Mouse (Mus musculus): Measurements from ENCODE around the gene Ptgdr2.

Ptgdr2 gene

DNA sequence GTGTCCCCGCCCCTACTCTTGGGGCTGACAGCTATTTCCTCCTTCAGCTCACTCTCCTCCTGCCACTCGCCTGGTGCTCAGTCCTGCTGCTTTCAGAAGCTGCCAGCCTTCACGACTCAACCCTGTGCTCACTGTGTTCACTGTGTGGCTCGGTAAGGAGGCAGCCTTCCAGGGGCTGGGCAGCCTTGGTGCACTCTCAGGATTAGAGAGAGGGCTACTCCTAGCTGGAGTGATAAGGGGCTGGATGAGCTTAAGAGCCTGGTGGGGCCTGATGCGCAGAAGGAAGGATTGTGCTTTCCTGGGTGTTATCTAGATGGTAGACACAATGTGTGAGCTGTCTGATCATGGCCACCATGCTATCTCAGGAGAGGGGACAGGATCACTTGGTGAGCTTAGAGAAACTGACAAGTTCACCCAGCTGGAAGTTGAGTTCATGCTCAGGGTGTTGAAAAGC lies at the start of gene Ptgdr2:
TSS of gene Ptgdr2 (plus strand) at position 51 of the 454 bp plus-strand sequence.
- DNase-seq: no peak

- peak; percentile 59 for DNase-seq
These were observed 44.8 kb upstream of the Ptgdr2 start for GRCm38 (mm10) chr19:10892201-10892600.

DNA sequence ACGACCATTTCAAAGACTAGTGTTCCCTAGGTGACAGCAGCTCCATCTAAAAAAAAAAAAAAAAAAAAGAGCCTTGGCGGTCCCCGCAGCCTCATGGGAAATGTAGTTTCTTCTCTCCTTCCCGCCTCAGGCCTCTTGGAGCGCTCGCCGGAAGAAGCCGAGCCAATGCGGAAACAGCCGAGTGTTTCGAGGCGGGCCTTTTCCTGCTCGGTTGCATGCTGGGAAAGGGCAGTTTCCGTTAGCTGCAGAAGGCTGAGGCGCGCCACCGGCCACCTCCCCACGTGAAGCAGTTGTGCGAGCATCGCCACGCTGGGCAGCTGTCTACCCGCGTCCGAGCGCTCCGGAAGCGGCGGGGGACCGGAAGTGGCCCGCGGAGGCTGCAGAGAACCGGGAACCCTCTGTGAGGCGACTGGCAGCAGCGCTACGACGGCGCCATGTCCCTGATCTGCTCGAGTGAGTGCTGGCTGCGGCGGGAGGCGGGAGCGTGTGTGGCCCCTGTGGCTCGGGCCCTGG lies 41.9 kb upstream of the Ptgdr2 start, which contains the start of gene Prpf19:
TSS of gene Prpf19 (plus strand) at position 216 of the 513 bp plus-strand sequence.
- DNase-seq: peak; percentile 98

DNA sequence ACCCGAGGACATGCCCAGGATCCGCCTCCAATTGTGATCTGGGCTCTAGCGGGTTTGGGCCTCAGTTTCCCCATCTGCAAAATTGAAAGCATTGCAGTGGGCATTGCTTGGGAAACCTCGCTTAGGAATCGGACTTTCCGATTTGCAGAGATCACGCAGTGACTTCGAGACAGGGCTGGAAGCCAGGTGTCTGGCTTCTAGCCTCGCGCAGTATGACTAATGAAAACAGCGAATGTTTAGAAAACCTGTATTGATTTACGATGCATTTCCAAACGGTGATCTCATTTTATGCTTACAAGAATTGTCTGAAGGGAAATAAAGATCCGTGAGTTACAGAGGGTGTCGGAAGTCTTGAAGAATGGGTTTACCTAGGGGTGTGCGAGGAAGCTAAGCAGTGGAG lies 41.3 kb upstream of the Ptgdr2 start:
- no peak for DNase-seq

DNA sequence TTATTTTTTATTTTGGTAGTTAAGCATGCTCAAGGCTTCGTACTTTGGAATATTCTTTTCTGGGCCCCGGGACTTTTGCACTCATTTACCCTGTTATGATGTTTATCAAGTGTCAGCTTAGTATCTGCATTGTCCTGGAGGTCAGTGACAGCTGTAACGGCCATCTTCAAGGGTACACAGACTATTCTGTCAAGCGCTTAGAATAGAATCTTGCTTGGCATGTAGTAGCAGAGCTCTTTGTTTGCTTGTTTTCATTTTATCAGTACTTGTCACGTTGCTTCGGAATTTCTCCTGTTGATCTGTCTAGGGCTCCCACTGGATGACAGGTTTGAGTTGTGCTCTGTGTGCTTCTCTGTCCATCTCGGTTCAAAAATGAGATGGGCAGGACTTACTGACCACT lies 40.1 kb upstream of the Ptgdr2 start:
- DNase-seq: no peak

- DNase-seq: no peak
These were observed 39.5 kb upstream of the Ptgdr2 start for GRCm38 (mm10) chr19:10897491-10897890.

- DNase-seq: no peak
These were observed 36.6 kb upstream of the Ptgdr2 start for GRCm38 (mm10) chr19:10900315-10900714.

GRCm38 (mm10) chr19:10901046-10901445 lies 35.9 kb upstream of the Ptgdr2 start:
- DNase-seq: no peak

GRCm38 (mm10) chr19:10904512-10904911 lies 32.4 kb upstream of the Ptgdr2 start:
- no peak for DNase-seq

DNA sequence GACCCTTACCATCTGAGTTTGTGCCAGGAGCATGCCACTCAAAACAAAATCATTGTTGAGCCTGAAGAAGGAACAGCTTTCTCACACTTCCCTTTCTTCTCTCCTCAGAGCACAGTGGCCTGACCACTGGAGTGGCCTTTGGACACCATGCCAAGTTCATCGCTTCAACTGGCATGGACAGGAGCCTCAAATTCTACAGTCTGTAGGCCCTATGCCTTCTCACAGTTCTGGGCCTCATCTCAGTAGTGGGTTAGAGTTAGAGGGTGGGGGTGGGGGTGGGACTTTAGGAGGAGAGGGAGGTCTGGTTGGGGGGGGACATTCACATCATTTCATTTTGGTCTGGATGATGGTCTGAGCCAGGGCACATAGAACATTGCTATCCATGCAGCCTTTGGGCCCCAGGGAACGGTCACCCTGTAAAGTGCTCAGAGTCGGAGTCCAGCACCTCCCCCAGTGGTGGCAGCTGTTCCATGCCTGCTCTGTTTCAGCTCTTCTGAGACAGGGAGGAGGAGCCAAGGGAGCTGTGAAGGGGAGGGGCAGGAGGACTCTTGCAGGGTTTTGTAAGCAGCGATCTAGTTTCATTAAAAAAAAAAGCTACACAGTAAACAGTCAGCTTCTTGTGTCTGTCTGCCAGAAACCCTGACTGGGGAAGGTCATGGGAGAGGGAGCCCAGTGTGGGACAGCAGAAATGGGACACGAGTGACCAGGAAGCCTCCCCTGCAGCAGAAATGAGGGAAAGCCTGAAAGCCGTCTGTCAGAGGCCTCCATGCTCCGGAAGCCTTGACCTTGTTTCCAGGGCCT lies 31.8 kb upstream of the Ptgdr2 start:
- DNase-seq: peak; percentile 87

DNA sequence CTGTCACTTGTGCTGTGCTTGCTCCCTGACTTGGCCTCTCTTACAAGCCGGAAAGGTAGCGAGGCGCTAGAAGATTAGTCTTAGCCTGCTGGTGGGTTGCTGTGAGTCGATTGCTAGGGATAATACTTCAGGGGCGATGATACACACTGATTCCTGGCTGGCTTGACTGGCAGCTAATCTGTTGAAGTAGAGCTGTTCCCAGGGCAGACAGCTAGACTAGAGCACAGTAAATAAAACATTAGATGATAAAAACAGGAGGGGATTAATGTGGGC lies 31.3 kb upstream of the Ptgdr2 start:
- DNase-seq: no peak

DNA sequence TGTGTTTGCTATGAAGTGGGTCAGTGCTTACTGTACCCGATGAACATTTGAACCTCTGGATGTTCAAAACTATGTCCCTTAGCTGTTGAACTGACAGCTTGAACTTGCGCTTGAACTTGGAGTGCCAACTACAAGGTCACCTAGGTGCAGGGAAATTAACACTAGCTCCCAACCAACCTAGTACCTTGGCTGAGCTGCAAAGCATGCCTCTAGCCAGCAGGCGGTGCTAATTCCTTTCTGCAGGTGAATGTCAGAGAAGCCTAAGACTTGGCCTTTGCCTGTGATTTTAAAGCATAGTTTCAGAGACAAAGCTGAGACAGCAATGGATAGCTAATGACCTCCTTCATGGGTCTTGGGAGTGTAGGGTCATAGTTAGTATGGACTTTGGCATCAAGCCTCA lies 29.1 kb upstream of the Ptgdr2 start:
- DNase-seq: peak; percentile 75

GRCm38 (mm10) chr19:10909087-10909721 lies 27.8 kb upstream of the Ptgdr2 start:
- DNase-seq: peak; percentile 22

- DNase-seq: peak; percentile 21
These were observed 22.7 kb upstream of the Ptgdr2 start for GRCm38 (mm10) chr19:10914291-10914690.

DNA sequence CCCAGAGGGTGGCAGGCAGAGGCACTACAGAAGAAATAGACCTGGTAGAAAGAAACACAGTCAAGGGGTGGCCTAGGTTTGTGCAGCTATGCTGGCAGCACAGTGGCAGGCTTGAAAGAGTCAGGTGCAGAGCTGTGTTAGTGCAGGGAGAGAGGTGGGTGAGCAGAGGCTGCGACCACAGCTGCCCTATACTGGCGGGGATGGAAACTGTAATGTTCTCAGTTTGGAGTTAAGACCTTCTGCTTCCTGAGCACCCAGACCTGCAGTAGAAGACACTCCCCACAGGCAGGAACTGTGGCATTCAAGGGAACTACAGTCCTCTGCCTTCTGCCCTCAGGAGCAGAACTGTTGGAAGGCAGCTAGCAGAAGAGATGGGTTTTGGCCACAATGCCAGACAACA lies 22.1 kb upstream of the Ptgdr2 start:
- DNase-seq: no peak

DNA sequence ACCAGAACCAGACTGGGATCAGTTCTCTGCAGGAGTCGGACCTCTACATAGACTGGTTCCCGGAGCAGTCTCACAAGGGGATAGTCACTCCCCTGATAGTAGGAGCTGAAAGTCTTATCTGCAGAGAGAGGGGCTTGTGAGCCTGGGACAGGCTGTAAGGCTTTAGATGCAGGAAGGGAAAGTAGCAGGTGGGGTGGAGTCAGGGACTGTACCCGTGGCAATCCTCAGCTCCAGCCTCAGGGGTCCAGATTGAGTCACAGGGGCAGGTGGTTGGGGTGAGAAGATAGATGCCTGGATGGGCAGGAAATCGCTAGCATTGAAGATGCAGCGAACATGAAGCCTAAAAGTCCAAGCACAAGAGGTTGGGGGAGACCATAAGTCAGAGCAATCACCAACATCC lies 20.5 kb upstream of the Ptgdr2 start:
- DNase-seq: no peak

DNA sequence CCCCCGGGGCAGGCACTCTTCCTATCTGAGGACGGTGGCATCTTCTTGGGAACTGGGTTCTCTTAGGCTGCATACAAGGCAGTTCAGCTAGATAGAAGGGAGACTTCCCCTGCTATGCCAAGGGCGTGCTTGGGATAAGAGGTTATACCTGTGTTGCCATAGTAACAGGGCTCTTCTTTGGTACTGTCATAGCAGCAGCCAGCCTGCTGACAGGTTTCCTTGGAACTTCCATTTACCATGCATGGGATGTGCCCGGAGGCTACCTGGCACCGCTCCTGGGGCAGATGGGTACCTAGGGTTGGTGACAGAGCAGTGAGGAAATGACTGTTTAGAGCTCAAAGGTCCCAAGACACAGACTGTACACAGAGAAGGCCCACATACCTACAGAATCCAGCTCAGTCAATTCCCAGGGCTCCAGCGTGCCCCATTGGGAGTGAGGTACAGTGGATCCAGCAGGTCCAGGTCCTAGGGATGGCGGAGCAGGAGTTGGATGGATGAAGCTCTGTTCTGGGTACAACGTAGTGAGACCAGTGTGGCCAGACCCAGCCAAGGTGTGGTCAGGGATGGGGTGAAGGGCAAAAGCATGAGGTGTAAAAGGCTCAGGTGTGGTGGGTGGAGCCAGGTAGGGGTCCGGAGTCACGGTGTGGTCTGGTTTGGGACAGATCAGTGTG lies 18.5 kb upstream of the Ptgdr2 start:
- DNase-seq: no peak

DNA sequence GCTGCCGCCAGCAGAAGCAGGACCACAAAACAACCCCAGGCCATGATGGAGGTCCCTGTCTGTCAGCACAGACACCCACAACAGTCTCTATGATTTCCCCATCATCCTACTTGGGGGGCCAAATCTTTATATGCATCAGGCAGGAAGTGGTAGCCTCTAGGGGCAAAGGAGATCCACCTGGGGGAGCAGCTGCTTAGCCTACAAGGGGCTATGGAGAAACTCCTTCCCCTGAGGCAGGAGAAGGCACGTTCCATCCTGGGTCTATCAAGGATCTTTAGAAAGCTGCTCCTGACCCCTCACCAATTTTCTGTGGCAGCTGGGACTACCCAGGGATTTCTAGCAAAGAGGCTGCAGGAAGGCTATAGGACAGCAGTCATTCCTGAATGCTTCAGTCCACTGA lies 16.4 kb upstream of the Ptgdr2 start, which contains the start of gene Zp1:
TSS of gene Zp1 (minus strand) at position 101 of the 400 bp plus-strand sequence.
- DNase-seq: no peak

DNA sequence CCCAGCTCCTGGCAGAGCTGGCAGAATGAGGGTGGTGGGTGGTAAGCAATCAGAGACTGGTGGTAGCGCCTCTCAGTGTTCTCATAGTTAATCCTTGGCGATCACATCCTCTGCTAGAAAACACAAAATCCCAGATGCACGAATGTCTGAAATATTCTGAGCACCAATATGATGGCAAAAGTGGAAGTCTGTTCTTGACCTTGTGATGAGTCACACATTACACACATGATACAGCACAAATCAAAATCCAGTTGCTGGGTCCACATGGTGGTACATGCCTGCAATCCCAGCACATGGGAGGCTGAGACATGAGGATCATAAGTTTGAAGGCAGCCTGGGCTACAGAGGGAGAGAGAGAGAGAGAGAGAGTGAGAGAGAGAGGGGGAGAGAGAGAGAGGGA lies 15.9 kb upstream of the Ptgdr2 start:
- no peak for DNase-seq

DNA sequence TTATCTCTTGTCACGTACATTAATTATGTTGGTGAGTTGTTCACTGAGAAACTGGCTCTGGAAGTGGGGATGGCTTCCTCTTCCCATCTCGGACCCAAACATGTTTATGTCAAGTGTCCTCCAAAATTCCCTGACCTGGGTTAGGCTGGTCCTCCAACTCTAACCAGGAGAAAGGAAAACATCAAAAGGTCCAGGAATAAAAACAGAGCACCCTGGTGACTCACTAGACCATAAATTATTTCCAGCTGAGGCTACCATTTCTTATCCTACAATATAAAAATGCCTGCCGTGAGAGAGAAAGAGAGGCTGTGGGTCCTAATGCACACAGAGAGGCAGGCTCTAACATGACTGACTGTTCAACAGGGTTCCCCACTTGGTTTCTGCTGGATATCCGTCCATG lies 12.7 kb upstream of the Ptgdr2 start:
- DNase-seq: no peak

GRCm38 (mm10) chr19:10926123-10926621 lies 10.8 kb upstream of the Ptgdr2 start:
- no peak for DNase-seq

- no peak for DNase-seq
These were observed 10.3 kb upstream of the Ptgdr2 start for GRCm38 (mm10) chr19:10926666-10927065.

DNA sequence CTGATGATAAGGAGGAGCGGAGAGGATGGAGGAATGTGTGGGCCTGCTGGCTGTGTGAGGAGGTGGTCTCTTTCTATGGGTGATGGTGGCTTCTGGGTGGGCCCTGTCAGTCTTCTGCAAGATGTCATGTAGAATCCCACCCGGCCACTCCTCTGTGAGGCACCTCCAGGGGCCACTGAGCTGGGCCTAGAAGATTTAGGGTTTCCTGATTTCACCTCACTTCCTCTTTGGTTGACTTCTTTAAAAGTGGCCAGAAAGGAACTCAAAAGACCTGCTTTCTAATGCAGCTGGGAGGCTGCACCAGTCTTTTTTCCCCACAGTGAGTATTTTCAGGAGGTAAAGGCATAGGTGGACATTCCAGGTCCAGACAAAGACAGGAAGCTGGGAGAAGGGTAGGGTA lies 6.3 kb upstream of the Ptgdr2 start:
- DNase-seq: no peak

DNA sequence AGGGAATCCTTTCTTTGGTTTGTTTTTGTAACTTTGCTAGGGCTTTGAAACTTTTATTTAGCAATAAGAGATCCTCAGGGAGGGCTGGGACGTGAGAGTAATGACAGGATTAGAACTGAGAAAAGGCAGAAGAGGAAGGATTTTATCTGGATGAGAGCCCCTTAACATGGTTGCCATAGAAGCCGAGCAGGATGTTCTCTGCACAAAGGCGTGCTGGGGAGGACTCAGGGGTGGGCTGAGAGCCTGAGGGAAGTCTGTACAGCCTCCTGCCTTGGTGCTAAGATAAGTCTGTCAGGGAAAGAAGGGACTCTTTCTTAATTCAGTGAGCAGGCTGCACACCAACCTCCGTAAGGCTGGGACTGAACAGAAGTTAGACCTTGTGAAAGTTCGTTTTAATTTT lies 1.9 kb upstream of the Ptgdr2 start:
- no peak for DNase-seq
